Mouse (Mus musculus): ENCODE results near the gene Aldh5a1.

GRCm38 (mm10) chr13:24906831-24907570 is 30.5 kb downstream of the Aldh5a1 start:
- TF ChIP-seq CTCF (IDR thresholded peaks at IDR 0.05; ENCODE audit: low read depth) = no peak
- no peak for TF ChIP-seq EP300 (IDR thresholded peaks at IDR 0.05; ENCODE audit: low read depth)

All from liver, postnatal 0 days (tissue).